Mouse (Mus musculus): ENCODE measurements at regions not wholly inside any gene's neighbourhood (a gene's known extent, or its start where the extent isn't known, plus 50 kb on each side); places are given as distances from the start of the nearest gene placed in this dataset.

GRCm38 (mm10) chr15:51073678-51074077 lies 2811.0 kb upstream of the Gm7489 start:
- no peaks in the 10 kb centered on the region for H3K9me3 ChIP-seq (ENCODE audit: control insufficient read depth, low read length)
- H3K4me2 ChIP-seq (ENCODE audit: low read depth, low read length) = no peak overlapping the region
- WGBS = 81% methylated on average over 6 of the region's 6 CpGs
- no peaks in the 10 kb centered on the region for H3K4me1 ChIP-seq (replicated peaks; ENCODE audit: control insufficient read depth, insufficient read depth, low read length)
- H3K9ac ChIP-seq (ENCODE audit: low read length) = no peak overlapping the region
- no peak overlapping the region for H3K27ac ChIP-seq (ENCODE audit: low read length)
- H3K27me3 ChIP-seq (ENCODE audit: control insufficient read depth, insufficient read depth, low read depth, low read length) = no peaks in the 10 kb centered on the region
- no peak overlapping the region for H3K4me3 ChIP-seq (ENCODE audit: low read length)
- no peak for ATAC-seq (ENCODE audit: low read depth)
- H3K36me3 ChIP-seq (ENCODE audit: control insufficient read depth, insufficient read depth, low read length) = no peaks in the 10 kb centered on the region

GRCm38 (mm10) chr15:51074196-51074595 lies 2810.5 kb upstream of the Gm7489 start:
- H3K9ac ChIP-seq (ENCODE audit: low read length) = no peak overlapping the region
- no peak overlapping the region for H3K4me2 ChIP-seq (ENCODE audit: low read depth, low read length)
- no peaks in the 10 kb centered on the region for H3K27me3 ChIP-seq (ENCODE audit: control insufficient read depth, insufficient read depth, low read depth, low read length)
- 83% methylated on average over 7 of the region's 7 CpGs for WGBS
- ATAC-seq (ENCODE audit: low read depth) = no peak
- no peaks in the 10 kb centered on the region for H3K4me1 ChIP-seq (replicated peaks; ENCODE audit: control insufficient read depth, insufficient read depth, low read length)
- H3K27ac ChIP-seq (ENCODE audit: low read length) = no peak overlapping the region
- no peaks in the 10 kb centered on the region for H3K36me3 ChIP-seq (ENCODE audit: control insufficient read depth, insufficient read depth, low read length)
- no peaks in the 10 kb centered on the region for H3K9me3 ChIP-seq (ENCODE audit: control insufficient read depth, low read length)
- H3K4me3 ChIP-seq (ENCODE audit: low read length) = no peak overlapping the region

GRCm38 (mm10) chr15:51083677-51084322 lies 2800.9 kb upstream of the Gm7489 start:
- H3K4me1 ChIP-seq (replicated peaks; ENCODE audit: control insufficient read depth, insufficient read depth, low read length) = no peaks in the 10 kb centered on the region
- H3K9ac ChIP-seq (ENCODE audit: low read length) = peak overlapping the region; percentile 49; the same call in 1 of the 2 replicates
- peak overlapping the region; percentile 53 for H3K4me2 ChIP-seq (ENCODE audit: low read depth, low read length)
- no peaks in the 10 kb centered on the region for H3K27me3 ChIP-seq (ENCODE audit: control insufficient read depth, insufficient read depth, low read depth, low read length)
- H3K9me3 ChIP-seq (ENCODE audit: control insufficient read depth, low read length) = no peaks in the 10 kb centered on the region
- H3K27ac ChIP-seq (ENCODE audit: low read length) = no peak overlapping the region
- no peaks in the 10 kb centered on the region for H3K36me3 ChIP-seq (ENCODE audit: control insufficient read depth, insufficient read depth, low read length)
- 37% methylated on average over 12 of the region's 12 CpGs for WGBS
- peak overlapping the region; percentile 32 for H3K4me3 ChIP-seq (ENCODE audit: low read length)
- peak; percentile 34; the same call in 1 of the 2 replicates for ATAC-seq (ENCODE audit: low read depth)

- no peak overlapping the region for H3K4me3 ChIP-seq (ENCODE audit: low read length)
- no peak for ATAC-seq (ENCODE audit: low read depth)
- H3K27ac ChIP-seq (ENCODE audit: low read length) = no peak overlapping the region
- H3K9me3 ChIP-seq (ENCODE audit: control insufficient read depth, low read length) = no peaks in the 10 kb centered on the region
- H3K9ac ChIP-seq (ENCODE audit: low read length) = no peak overlapping the region
- no peak overlapping the region for H3K4me2 ChIP-seq (ENCODE audit: low read depth, low read length)
- H3K4me1 ChIP-seq (replicated peaks; ENCODE audit: control insufficient read depth, insufficient read depth, low read length) = no peaks in the 10 kb centered on the region
- no peaks in the 10 kb centered on the region for H3K27me3 ChIP-seq (ENCODE audit: control insufficient read depth, insufficient read depth, low read depth, low read length)
- no peaks in the 10 kb centered on the region for H3K36me3 ChIP-seq (ENCODE audit: control insufficient read depth, insufficient read depth, low read length)
- 79% methylated on average over 7 of the region's 7 CpGs for WGBS
These were observed 2791.8 kb upstream of the Gm7489 start for GRCm38 (mm10) chr15:51092936-51093335.

GRCm38 (mm10) chr15:51103948-51104347 lies 2780.8 kb upstream of the Gm7489 start:
- Histone ChIP-seq H3K9me3 (ENCODE audit: control insufficient read depth, low read length) (no peaks in the 10 kb centered on the region), H3K36me3 (ENCODE audit: control insufficient read depth, insufficient read depth, low read length) (no peaks in the 10 kb centered on the region), H3K4me2 (ENCODE audit: low read depth, low read length) (peak overlapping the region; percentile 39; the same call in 1 of the 2 replicates), H3K9ac (ENCODE audit: low read length) (no peak overlapping the region), H3K27ac (ENCODE audit: low read length) (no peak overlapping the region), H3K4me3 (ENCODE audit: low read length) (no peak overlapping the region), H3K27me3 (ENCODE audit: control insufficient read depth, insufficient read depth, low read depth, low read length) (no peaks in the 10 kb centered on the region), H3K4me1 (replicated peaks; ENCODE audit: control insufficient read depth, insufficient read depth, low read length) (no peaks in the 10 kb centered on the region; the same call in 1 of the 2 replicates)
- no peak for ATAC-seq (ENCODE audit: low read depth)
- 79% methylated on average over 7 of the region's 7 CpGs for WGBS

GRCm38 (mm10) chr15:51104362-51104761 lies 2780.3 kb upstream of the Gm7489 start:
- no peak overlapping the region for H3K27ac ChIP-seq (ENCODE audit: low read length)
- H3K4me3 ChIP-seq (ENCODE audit: low read length) = peak overlapping the region; percentile 22; the same call in 1 of the 2 replicates
- H3K9me3 ChIP-seq (ENCODE audit: control insufficient read depth, low read length) = no peaks in the 10 kb centered on the region
- H3K9ac ChIP-seq (ENCODE audit: low read length) = no peak overlapping the region
- no peak for ATAC-seq (ENCODE audit: low read depth)
- H3K4me1 ChIP-seq (replicated peaks; ENCODE audit: control insufficient read depth, insufficient read depth, low read length) = no peaks in the 10 kb centered on the region; the same call in 1 of the 2 replicates
- peak overlapping the region; percentile 39 for H3K4me2 ChIP-seq (ENCODE audit: low read depth, low read length)
- H3K36me3 ChIP-seq (ENCODE audit: control insufficient read depth, insufficient read depth, low read length) = no peaks in the 10 kb centered on the region
- no peaks in the 10 kb centered on the region for H3K27me3 ChIP-seq (ENCODE audit: control insufficient read depth, insufficient read depth, low read depth, low read length)
- WGBS = 13% methylated on average over 10 of the region's 10 CpGs

- Histone ChIP-seq H3K4me3 (ENCODE audit: low read length) (no peak overlapping the region), H3K27me3 (ENCODE audit: control insufficient read depth, insufficient read depth, low read depth, low read length) (no peaks in the 10 kb centered on the region), H3K4me1 (replicated peaks; ENCODE audit: control insufficient read depth, insufficient read depth, low read length) (no peaks in the 10 kb centered on the region; the same call in 1 of the 2 replicates), H3K9me3 (ENCODE audit: control insufficient read depth, low read length) (no peaks in the 10 kb centered on the region), H3K36me3 (ENCODE audit: control insufficient read depth, insufficient read depth, low read length) (no peaks in the 10 kb centered on the region), H3K27ac (ENCODE audit: low read length) (no peak overlapping the region), H3K9ac (ENCODE audit: low read length) (no peak overlapping the region), H3K4me2 (ENCODE audit: low read depth, low read length) (peak overlapping the region; percentile 39)
- 43% methylated on average over 5 of the region's 5 CpGs for WGBS
- no peak for ATAC-seq (ENCODE audit: low read depth)
These were observed 2779.9 kb upstream of the Gm7489 start for GRCm38 (mm10) chr15:51104796-51105195.

- Histone ChIP-seq H3K9me3 (ENCODE audit: control insufficient read depth, low read length) (no peaks in the 10 kb centered on the region), H3K4me1 (replicated peaks; ENCODE audit: control insufficient read depth, insufficient read depth, low read length) (no peaks in the 10 kb centered on the region; the same call in 1 of the 2 replicates), H3K27me3 (ENCODE audit: control insufficient read depth, insufficient read depth, low read depth, low read length) (no peaks in the 10 kb centered on the region), H3K4me3 (ENCODE audit: low read length) (no peak overlapping the region), H3K9ac (ENCODE audit: low read length) (no peak overlapping the region), H3K27ac (ENCODE audit: low read length) (no peak overlapping the region), H3K4me2 (ENCODE audit: low read depth, low read length) (0 out of 2 replicates have a peak overlapping the region, but pooled peaks have one; percentile 5), H3K36me3 (ENCODE audit: control insufficient read depth, insufficient read depth, low read length) (no peaks in the 10 kb centered on the region)
- no peak for ATAC-seq (ENCODE audit: low read depth)
- WGBS = 59% methylated on average over 17 of the region's 17 CpGs
These were observed 2779.2 kb upstream of the Gm7489 start for GRCm38 (mm10) chr15:51105359-51106008.

- Histone ChIP-seq H3K4me3 (ENCODE audit: low read length) (no peak overlapping the region), H3K27ac (ENCODE audit: low read length) (no peak overlapping the region), H3K27me3 (ENCODE audit: control insufficient read depth, insufficient read depth, low read depth, low read length) (no peaks in the 10 kb centered on the region), H3K9me3 (ENCODE audit: control insufficient read depth, low read length) (no peaks in the 10 kb centered on the region), H3K4me2 (ENCODE audit: low read depth, low read length) (no peak overlapping the region), H3K4me1 (replicated peaks; ENCODE audit: control insufficient read depth, insufficient read depth, low read length) (no peaks in the 10 kb centered on the region), H3K36me3 (ENCODE audit: control insufficient read depth, insufficient read depth, low read length) (no peaks in the 10 kb centered on the region), H3K9ac (ENCODE audit: low read length) (no peak overlapping the region)
- 63% methylated on average over 3 of the region's 3 CpGs for WGBS
- no peak for ATAC-seq (ENCODE audit: low read depth)
These were observed 2774.5 kb upstream of the Gm7489 start for GRCm38 (mm10) chr15:51110186-51110585.

Data from lung, embryonic 16.5 days (tissue).